Mouse (Mus musculus): ENCODE results near the gene Spata32. TPM values are rescaled to one million over a fixed set of nuclear protein-coding genes. Genes with fewer than 3 reads are reported as not detected.

Spata32 gene
- not detected for polyA plus RNA-seq (2017; shearing (Covaris generic))

GRCm38 (mm10) chr11:103217790-103218516, at the start of gene Spata32:
TSS of gene Spata32 (minus strand) at chr11:103218432.

GRCm38 (mm10) chr11:103267346-103268219, 49.4 kb upstream of the Spata32 start, which contains the start of gene Map3k14:
TSS of gene Map3k14 (minus strand) at chr11:103267472.

GRCm38 (mm10) chr11:103208458-103208857, 9.8 kb downstream of the Spata32 start, which contains the start of gene 1700023F06Rik:
TSS of gene 1700023F06Rik (minus strand) at chr11:103208558.

DNA sequence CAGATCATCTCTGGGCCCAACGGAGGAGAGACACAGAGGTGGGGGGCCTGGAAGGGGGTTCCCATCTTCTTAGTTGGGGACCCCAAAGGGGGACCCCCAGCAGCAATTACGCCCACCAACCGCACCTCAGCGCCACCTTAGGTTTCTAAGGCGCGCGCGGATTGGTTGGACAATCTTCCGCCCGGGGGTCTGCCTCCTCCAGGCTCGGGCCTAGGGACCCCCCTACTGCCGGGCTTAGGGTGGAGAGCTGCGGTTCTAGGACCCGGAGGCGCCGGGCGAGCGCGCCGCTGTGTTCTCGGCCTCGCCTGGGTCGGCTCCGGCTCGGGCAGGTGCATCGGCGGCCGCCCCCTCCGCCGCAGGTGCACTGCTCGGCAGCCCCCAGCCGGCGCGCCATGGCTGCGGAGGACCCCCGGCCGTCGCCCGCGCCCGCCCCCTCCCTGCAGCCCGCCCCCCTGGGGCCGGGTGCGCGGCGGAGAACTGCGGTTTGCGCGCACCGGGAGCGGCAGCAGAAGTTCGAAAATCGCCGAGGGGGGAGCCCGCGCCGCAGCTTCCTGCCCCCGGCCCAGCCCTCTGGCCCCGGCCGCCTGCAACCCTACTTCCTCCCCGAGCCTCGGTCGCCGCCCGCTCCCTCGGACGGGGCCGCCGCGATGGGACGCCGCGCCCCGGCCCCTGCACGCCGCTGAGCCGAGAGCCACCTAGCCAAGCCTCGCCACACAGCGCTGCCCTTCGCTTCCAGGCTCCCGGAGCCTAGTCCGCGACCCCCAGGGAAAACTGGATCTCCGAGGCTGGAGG, 47.5 kb downstream of the Spata32 start, which contains the start of gene Fmnl1:
Gene Fmnl1, plus strand, starts transcription at position 614 of the 792 bp plus-strand sequence.

Other genes starting within 250 kb of the Spata32 start
- gene Nmt1, start 190.2 kb downstream of the Spata32 start, polyA plus RNA-seq (2017; shearing (Covaris generic)): 75.3 TPM
- gene Dcakd, start 190.1 kb downstream of the Spata32 start, polyA plus RNA-seq (2017; shearing (Covaris generic)): 26.3 TPM
- gene Plcd3, start 116.8 kb downstream of the Spata32 start, polyA plus RNA-seq (2017; shearing (Covaris generic)): not detected
- gene Acbd4, start 116.8 kb downstream of the Spata32 start, polyA plus RNA-seq (2017; shearing (Covaris generic)): 48.3 TPM
- 4.2 TPM for gene Hexim1, start 102.2 kb downstream of the Spata32 start, polyA plus RNA-seq (2017; shearing (Covaris generic))
- gene Hexim2, start 86.0 kb downstream of the Spata32 start, polyA plus RNA-seq (2017; shearing (Covaris generic)): 5.3 TPM
- gene Fmnl1, start 47.3 kb downstream of the Spata32 start, polyA plus RNA-seq (2017; shearing (Covaris generic)): 229 TPM
- not detected for gene 1700023F06Rik, start 9.9 kb downstream of the Spata32 start, polyA plus RNA-seq (2017; shearing (Covaris generic))
- 36.7 TPM for gene Map3k14, start 49.0 kb upstream of the Spata32 start, polyA plus RNA-seq (2017; shearing (Covaris generic))
- gene Arhgap27, start 145.3 kb upstream of the Spata32 start, polyA plus RNA-seq (2017; shearing (Covaris generic)): 107 TPM
- gene Plekhm1, start 194.3 kb upstream of the Spata32 start, polyA plus RNA-seq (2017; shearing (Covaris generic)): 20.8 TPM

All from CD4-positive, CD25-positive, alpha-beta regulatory T cell (primary cell).